Mouse (Mus musculus) embryonic fibroblast, embryonic 13.5 days (primary cell): Measurements from ENCODE around the gene Cbwd1. TPM values are rescaled to one million over a fixed set of nuclear protein-coding genes. Genes with fewer than 3 reads are reported as not detected.

Experiments used
- H3K27ac ChIP-seq: 2 replicates; pipeline ENCODE4 v1.5.1; 2012; ENCODE audit warnings: low read length, control low read depth, inconsistent platforms; ENCODE audit not compliant: insufficient read depth
- H3K4me1 ChIP-seq: 2 replicates; pipeline ENCODE4 v1.6.1; 2011; ENCODE audit warnings: low read length; ENCODE audit not compliant: control insufficient read depth, insufficient read depth
- H3K4me3 ChIP-seq: 2 replicates; pipeline ENCODE4 v1.5.1; 2011; ENCODE audit warnings: mild to moderate bottlenecking, control low read depth, low read length; ENCODE audit not compliant: insufficient read depth
- CTCF ChIP-seq: IDR thresholded peaks from 2 replicates; pipeline ENCODE4 v1.5.1; 2011; ENCODE audit warnings: mild to moderate bottlenecking, control low read depth, low read length, moderate library complexity, borderline replicate concordance; ENCODE audit not compliant: insufficient read depth
- POLR2A ChIP-seq: IDR thresholded peaks from 2 replicates; pipeline ENCODE4 v1.6.1; 2011; ENCODE audit warnings: low read depth, mild to moderate bottlenecking, control low read depth, low read length, moderate library complexity
- polyA plus RNA-seq: library from polyadenylated mRNA; stranded (reverse); fragments of >200 nt; gene quantifications from 2 replicates; pipeline ENCODE4 v1.2.4, GENCODE M21; 2011; ENCODE audit warnings: low read depth; ENCODE audit not compliant: missing spikeins, insufficient read length

Cbwd1 gene
- polyA plus RNA-seq, 1 experiment, result 17.6 TPM

- TF ChIP-seq CTCF (peak; percentile 91), POLR2A (no peak)
- no peak overlapping the region for H3K27ac ChIP-seq
- peak overlapping the region; percentile 22; the same call in 1 of the 2 replicates for H3K4me3 ChIP-seq
These were observed 90.3 kb downstream of the Cbwd1 start for GRCm38 (mm10) chr19:24871037-24871635.

More at GRCm38 (mm10) chr19:24871037-24871635, 90.3 kb downstream of the Cbwd1 start:
- H3K4me1 ChIP-seq, result no peaks in the 10 kb centered on the region

Other genes with a start within 250 kb of the Cbwd1 start
- 14.3 and 32.8 TPM in 2 replicates for gene Pgm5, start 99.8 kb downstream of the Cbwd1 start, polyA plus RNA-seq
- gene Gm10053, start 85.9 kb downstream of the Cbwd1 start, polyA plus RNA-seq, result 136 and 175 TPM in 2 replicates
- gene Foxd4, start 60.4 kb downstream of the Cbwd1 start, polyA plus RNA-seq, result not detected in 2 replicates
- gene Dock8, start 37.9 kb upstream of the Cbwd1 start, polyA plus RNA-seq, result 0.44 and 1.1 TPM in 2 replicates